Mouse (Mus musculus) erythroblast, embryonic 14.5 days (primary cell): ENCODE results near the gene Lama5.

ENCODE experiments used
- GATA1 ChIP-seq: IDR thresholded peaks from 2 replicates; pipeline ENCODE4 v1.6.1; 2012; ENCODE audit warnings: low read length, inconsistent platforms, mixed read lengths
- TAL1 ChIP-seq: IDR thresholded peaks from 3 replicates; pipeline ENCODE4 v1.6.1; 2012; ENCODE audit warnings: low read length, inconsistent platforms, mixed read lengths

GRCm38 (mm10) chr2:180254436-180255209, 29.0 kb upstream of the Lama5 start:
- TF ChIP-seq GATA1 (no peak), TAL1 (no peak)
